Comparison of ENCODE assay signal across 20 mouse cellular contexts in the genomic region with DNA sequence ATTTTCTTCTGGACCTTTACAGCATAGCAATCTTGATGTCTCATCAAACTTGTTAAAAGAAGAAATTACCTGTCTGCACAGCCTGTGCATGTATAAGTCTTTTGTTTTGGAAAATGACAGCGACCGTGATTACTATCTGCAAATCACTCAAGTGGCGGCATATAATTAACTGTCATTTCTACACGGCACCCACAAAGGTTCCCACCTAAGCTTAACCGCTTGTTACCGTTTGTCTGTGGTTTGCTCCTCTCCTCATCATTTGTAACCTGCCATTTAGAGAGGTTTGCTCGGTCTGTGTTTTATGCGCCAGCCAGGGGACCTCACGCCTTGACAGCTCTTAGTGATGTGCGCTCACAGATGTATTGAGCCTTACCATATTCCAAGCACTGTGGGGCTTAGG. TPM values are rescaled to one million over a fixed set of nuclear protein-coding genes. Genes with fewer than 3 reads are reported as not detected.
DNase-seq lines count a peak whose midpoint lies in the region; ATAC-seq lines count a peak whose summit lies in the region.
"Had no signal": no experiment of that assay in that cellular context is flagged by ENCODE, and none has a peak within 500 bp of the region (broad histone marks: within the 10 kb centered on the region; RNA-seq: fewer than 3 reads in every experiment).

No protein-coding gene starts in this region.

- no peaks in the 10 kb centered on the region for H3K9me3 ChIP-seq in hindbrain, embryonic 15.5 days
- H3K9me3 ChIP-seq in hindbrain, embryonic 11.5 days (ENCODE audit: control insufficient read depth, low read length), result no peaks in the 10 kb centered on the region
- no peaks in the 10 kb centered on the region for H3K9me3 ChIP-seq in heart, embryonic 10.5 days
- H3K9me3 ChIP-seq: limb, embryonic 13.5 days; liver, embryonic 15.5 days; neural tube, embryonic 12.5 days had no signal

- H3K27ac ChIP-seq in hindbrain, embryonic 15.5 days (replicated peaks), result no peak overlapping the region
- H3K27ac ChIP-seq in hindbrain, embryonic 11.5 days (ENCODE audit: low read depth, low read length), result no peak overlapping the region
- no peak overlapping the region for H3K27ac ChIP-seq in heart, embryonic 10.5 days
- H3K27ac ChIP-seq: limb, embryonic 13.5 days; liver, embryonic 15.5 days; neural tube, embryonic 12.5 days had no signal

- 79% methylated on average over 10 of the region's 10 CpGs for WGBS in hindbrain, embryonic 15.5 days
- WGBS in hindbrain, embryonic 11.5 days, result 87% methylated on average over 10 of the region's 10 CpGs
- 87% methylated on average over 10 of the region's 10 CpGs for WGBS in heart, embryonic 10.5 days

- H3K9ac ChIP-seq in hindbrain, embryonic 15.5 days, result no peak overlapping the region
- no peak overlapping the region for H3K9ac ChIP-seq in hindbrain, embryonic 11.5 days (ENCODE audit: low read depth, low read length)
- H3K9ac ChIP-seq: limb, embryonic 13.5 days; liver, embryonic 15.5 days; neural tube, embryonic 12.5 days had no signal

- H3K4me1 ChIP-seq in hindbrain, embryonic 15.5 days (replicated peaks), result no peaks in the 10 kb centered on the region
- H3K4me1 ChIP-seq in hindbrain, embryonic 11.5 days (replicated peaks; ENCODE audit: control insufficient read depth, insufficient read depth, low read length), result no peaks in the 10 kb centered on the region
- peaks cover 28% of the 10 kb centered on the region; the same call in 1 of the 2 replicates for H3K4me1 ChIP-seq in heart, embryonic 10.5 days
- H3K4me1 ChIP-seq: liver, embryonic 15.5 days; neural tube, embryonic 12.5 days had no signal

- H3K4me2 ChIP-seq in hindbrain, embryonic 15.5 days, result no peak overlapping the region
- no peak overlapping the region for H3K4me2 ChIP-seq in hindbrain, embryonic 11.5 days (replicated peaks; ENCODE audit: low read depth, low read length)
- H3K4me2 ChIP-seq: limb, embryonic 13.5 days; liver, embryonic 15.5 days; neural tube, embryonic 12.5 days had no signal

- DNase-seq in hindbrain, embryonic 11.5 days (ENCODE audit: low spot score), result no peak
- peak; percentile 26 to 54 for DNase-seq in thymus, postnatal 36 days
- DNase-seq in heart, embryonic 10.5 days (ENCODE audit: low spot score), result no peak
- DNase-seq: adrenal gland, adult 8-10 months; B cell, adult 2 months; cerebellum, adult 9-11 months; heart, postnatal 10 days; kidney, adult 11 months; kidney, postnatal 10 days; lung, postnatal 10 days had no signal

- H3K4me3 ChIP-seq in hindbrain, embryonic 15.5 days, result no peak overlapping the region
- H3K4me3 ChIP-seq in hindbrain, embryonic 11.5 days (ENCODE audit: low read depth, low read length), result no peak overlapping the region
- H3K4me3 ChIP-seq in heart, embryonic 10.5 days, result no peak overlapping the region
- H3K4me3 ChIP-seq: erythroblast, embryonic 14.5 days; limb, embryonic 13.5 days; liver, embryonic 15.5 days; megakaryocyte, embryonic 14.5 days; neural tube, embryonic 12.5 days had no signal

- H3K36me3 ChIP-seq in hindbrain, embryonic 15.5 days, result no peaks in the 10 kb centered on the region
- no peaks in the 10 kb centered on the region for H3K36me3 ChIP-seq in hindbrain, embryonic 11.5 days (ENCODE audit: control insufficient read depth, insufficient read depth, low read length)
- H3K36me3 ChIP-seq in heart, embryonic 10.5 days, result no peaks in the 10 kb centered on the region
- H3K36me3 ChIP-seq: G1E; limb, embryonic 13.5 days; liver, embryonic 15.5 days; neural tube, embryonic 12.5 days had no signal

- no peaks in the 10 kb centered on the region for H3K27me3 ChIP-seq in hindbrain, embryonic 15.5 days
- no peaks in the 10 kb centered on the region for H3K27me3 ChIP-seq in hindbrain, embryonic 11.5 days (ENCODE audit: control insufficient read depth, insufficient read depth, low read length)
- H3K27me3 ChIP-seq in heart, embryonic 10.5 days (ENCODE audit: insufficient read depth, poor library complexity, severe bottlenecking), result no peaks in the 10 kb centered on the region
- H3K27me3 ChIP-seq: limb, embryonic 13.5 days; liver, embryonic 15.5 days; megakaryocyte, embryonic 14.5 days; neural tube, embryonic 12.5 days had no signal

- 0 out of 2 replicates have a peak, but pooled peaks have one; percentile 48 for ATAC-seq in hindbrain, embryonic 15.5 days (ENCODE audit: low FRiP score, low read depth)
- ATAC-seq in hindbrain, embryonic 11.5 days (ENCODE audit: low FRiP score), result no peak
- peak; percentile 74 for ATAC-seq in activated CD4-positive, CD25-positive, alpha-beta regulatory T cell, adult 4 months
- peak; percentile 67 for ATAC-seq in inflammation-experienced regulatory T-cells, adult 6 months
- ATAC-seq in frontal cortex, adult (ENCODE audit: low TSS enrichment), result no peak

RNA-seq across cellular contexts. Expression of gene Slc9a9, which starts 48.9 kb away (rescaled TPM):
- polyA plus RNA-seq in hindbrain, embryonic 15.5 days (2015; fragmentation: Nextera tagmentation; extraction: Ambion mirVana), result 5.1 and 6.5 TPM in 2 replicates
- 3.5 and 3.8 TPM in 2 replicates for polyA plus RNA-seq in hindbrain, embryonic 11.5 days (2014; fragmentation: Nextera tagmentation; extraction: Ambion mirVana)
- 10 to 100 TPM; 36.7 to 43.0 TPM for polyA plus RNA-seq in activated CD4-positive, CD25-positive, alpha-beta regulatory T cell, adult 4 months (2017; shearing (Covaris generic))
- 10 to 100 TPM; 36.4 to 65.4 (median 52.3) TPM for polyA plus RNA-seq in inflammation-experienced regulatory T-cells, adult 6 months (2017; shearing (Covaris generic))
- 2.6 and 3.3 TPM in 2 replicates for polyA plus RNA-seq in heart, embryonic 10.5 days (2016; fragmentation: Nextera tagmentation; extraction: Ambion mirVana)
- polyA plus RNA-seq: G1E had no signal

Comparison
In these comparisons a context has a peak if more than half of its experiments do, and no peak if none do; other contexts are left out.
1. ATAC-seq: peak in hindbrain, embryonic 15.5 days (single experiment), activated CD4-positive, CD25-positive, alpha-beta regulatory T cell, adult 4 months (single experiment) and inflammation-experienced regulatory T-cells, adult 6 months (single experiment); none in hindbrain, embryonic 11.5 days (single experiment) and frontal cortex, adult (single experiment).
2. DNase-seq: peak in thymus, postnatal 36 days (2 of 2); none in hindbrain, embryonic 11.5 days (single experiment) and heart, embryonic 10.5 days (single experiment).